Mouse (Mus musculus): ENCODE data around the gene Mapt. TPM values are rescaled to one million over a fixed set of nuclear protein-coding genes. Genes with fewer than 3 reads are reported as not detected.

Gene Mapt
- polyA plus RNA-seq, 1 experiment: 8.0 TPM

DNA sequence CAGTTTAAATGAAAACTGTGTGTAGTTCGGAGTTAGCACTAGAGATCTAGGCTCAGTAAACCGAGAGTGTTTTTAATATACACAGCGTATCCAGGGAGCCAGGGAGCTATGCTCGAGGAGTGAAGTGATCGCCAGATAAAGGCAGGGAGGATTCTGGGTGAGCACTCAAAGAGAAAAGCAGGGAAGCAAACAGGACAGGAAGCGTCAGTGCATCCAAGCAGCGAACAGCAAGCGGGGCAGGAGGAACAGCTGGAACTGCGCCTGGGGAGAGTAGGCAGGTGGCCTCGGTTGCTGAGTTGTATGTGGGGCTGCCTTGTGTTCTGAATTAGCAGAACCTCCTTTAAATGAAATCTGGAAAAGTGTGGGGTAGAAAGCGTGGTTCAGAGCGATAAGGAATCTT lies 71.4 kb downstream of the Mapt start:
- no peaks in the 10 kb centered on the region for H3K79me2 ChIP-seq (ENCODE audit: control insufficient read depth, insufficient read depth)
- no peak overlapping the region for H3K4me3 ChIP-seq
- TF ChIP-seq MYOG (IDR thresholded peaks at IDR 0.05; ENCODE audit: control insufficient read depth in 1 of 3, insufficient read depth in 1 of 3, insufficient read length in 2 of 3, low read depth in 2 of 3): peak in 1 of 3 experiments; percentile 37
- no peak for TF ChIP-seq POLR2AphosphoS2 (IDR thresholded peaks at IDR 0.05; ENCODE audit: insufficient read length, low read depth)
- TF ChIP-seq MYOD1 (IDR thresholded peaks at IDR 0.05; ENCODE audit: control insufficient read depth in 1 of 3, insufficient read length in 2 of 3, low read depth in 2 of 3): peak in 1 of 3 experiments; percentile 6
- no peaks in the 10 kb centered on the region for H3K27me3 ChIP-seq (ENCODE audit: control insufficient read depth, insufficient read depth, insufficient read length)
- no peaks in the 10 kb centered on the region for H3K36me3 ChIP-seq (ENCODE audit: control insufficient read depth, insufficient read depth)
- H3K4me2 ChIP-seq (ENCODE audit: low read depth): no peak overlapping the region
- no peak overlapping the region for H3ac ChIP-seq (ENCODE audit: control insufficient read depth, insufficient read length)

DNA sequence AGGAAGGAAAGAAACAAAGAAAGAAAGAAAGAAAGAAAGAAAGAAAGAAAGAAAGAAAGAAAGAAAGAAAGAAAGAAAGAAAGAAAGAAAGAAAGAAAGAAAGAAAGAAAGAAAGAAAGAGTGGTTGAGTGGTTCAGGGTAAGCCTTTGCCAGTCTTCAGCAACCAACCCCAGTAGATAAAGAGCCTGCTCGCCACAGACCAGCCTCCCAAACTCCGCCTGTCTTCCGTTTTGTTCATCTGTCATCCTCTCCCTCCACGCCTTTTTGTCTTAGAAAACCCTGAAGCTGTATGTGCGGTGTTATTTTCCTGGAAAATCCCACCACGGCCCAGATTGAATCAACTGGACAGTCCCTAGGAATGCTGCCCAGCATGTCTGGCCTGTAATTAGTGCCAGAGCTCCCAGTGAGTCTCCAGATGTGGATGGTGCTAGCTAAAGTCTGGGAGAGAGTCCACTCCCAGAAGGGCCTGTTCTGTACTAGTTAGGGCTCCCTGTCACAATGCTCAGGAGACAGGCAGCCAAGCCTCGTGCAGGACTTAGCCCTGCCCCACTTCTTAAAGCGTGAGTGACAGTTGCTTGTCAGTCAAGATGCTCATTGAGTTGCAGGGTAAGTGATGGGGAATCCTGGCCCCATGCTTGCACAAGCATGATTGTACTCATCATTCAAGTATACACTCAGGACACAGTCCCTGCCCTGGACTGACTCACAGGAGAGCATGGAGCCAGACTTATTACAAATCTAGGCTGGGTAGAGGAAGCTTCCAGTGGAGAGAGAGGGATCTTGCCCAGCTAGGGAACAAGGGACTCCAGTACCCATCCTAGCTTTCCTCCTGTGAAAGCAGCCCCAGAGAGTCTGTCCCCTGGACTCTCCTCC lies 72.1 kb downstream of the Mapt start:
- Histone ChIP-seq H3K4me3 (no peak overlapping the region), H3K4me2 (ENCODE audit: low read depth) (no peak overlapping the region), H3K27me3 (ENCODE audit: control insufficient read depth, insufficient read depth, insufficient read length) (no peaks in the 10 kb centered on the region), H3K79me2 (ENCODE audit: control insufficient read depth, insufficient read depth) (no peaks in the 10 kb centered on the region), H3K36me3 (ENCODE audit: control insufficient read depth, insufficient read depth) (no peaks in the 10 kb centered on the region), H3ac (ENCODE audit: control insufficient read depth, insufficient read length) (no peak overlapping the region)
- TF ChIP-seq TCF12 (IDR thresholded peaks at IDR 0.05; ENCODE audit: insufficient read depth, poor library complexity, severe bottlenecking) (no peak), MYOG (IDR thresholded peaks at IDR 0.05; ENCODE audit: control insufficient read depth in 1 of 3, insufficient read depth in 1 of 3, insufficient read length in 2 of 3, low read depth in 2 of 3) (no peak), POLR2A (IDR thresholded peaks at IDR 0.05; ENCODE audit: insufficient read length, low read depth) (no peak), POLR2AphosphoS2 (IDR thresholded peaks at IDR 0.05; ENCODE audit: insufficient read length, low read depth) (no peak), CEBPB (IDR thresholded peaks at IDR 0.05; ENCODE audit: insufficient read depth, poor library complexity, severe bottlenecking) (no peak), TCF3 (IDR thresholded peaks at IDR 0.05; ENCODE audit: insufficient read length, low read depth) (no peak), USF1 (IDR thresholded peaks at IDR 0.05; ENCODE audit: low read depth) (no peak), MAX (IDR thresholded peaks at IDR 0.05; ENCODE audit: low read depth) (no peak), REST (IDR thresholded peaks at IDR 0.05; ENCODE audit: insufficient read depth, insufficient read length) (no peak)

DNA sequence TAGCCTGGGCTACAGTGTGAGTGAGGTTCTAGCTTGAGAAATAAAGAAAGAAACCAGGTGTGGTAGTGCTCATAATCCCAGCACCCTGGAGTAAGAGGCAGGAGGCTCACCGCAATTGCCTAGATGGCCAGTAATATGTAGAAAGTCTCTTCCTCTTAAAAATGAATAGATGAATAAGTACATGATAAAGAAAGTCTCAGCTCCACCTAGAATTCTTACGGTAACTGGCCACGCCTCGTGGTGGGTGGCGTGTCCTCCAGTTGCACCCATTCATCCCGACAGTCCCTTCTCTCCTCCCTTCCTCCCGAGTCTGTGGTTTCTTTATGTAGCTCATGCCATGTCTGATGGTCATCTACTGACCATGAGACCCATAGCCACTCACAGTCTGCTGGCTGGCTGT lies 74.5 kb downstream of the Mapt start:
- Histone ChIP-seq H3K27me3 (ENCODE audit: control insufficient read depth, insufficient read depth, insufficient read length) (no peaks in the 10 kb centered on the region), H3K4me3 (no peak overlapping the region), H3K4me2 (ENCODE audit: low read depth) (no peak overlapping the region), H3K36me3 (ENCODE audit: control insufficient read depth, insufficient read depth) (no peaks in the 10 kb centered on the region), H3K79me2 (ENCODE audit: control insufficient read depth, insufficient read depth) (no peaks in the 10 kb centered on the region), H3ac (ENCODE audit: control insufficient read depth, insufficient read length) (no peak overlapping the region)
- no peak for TF ChIP-seq CEBPB (IDR thresholded peaks at IDR 0.05; ENCODE audit: insufficient read depth, poor library complexity, severe bottlenecking)
- TF ChIP-seq REST (IDR thresholded peaks at IDR 0.05; ENCODE audit: insufficient read depth, insufficient read length): no peak
- no peak for TF ChIP-seq E2F4 (IDR thresholded peaks at IDR 0.05; ENCODE audit: insufficient read depth)
- TF ChIP-seq POLR2A (IDR thresholded peaks at IDR 0.05; ENCODE audit: insufficient read length, low read depth): no peak
- TF ChIP-seq MAX (IDR thresholded peaks at IDR 0.05; ENCODE audit: low read depth): no peak
- no peak for TF ChIP-seq SRF (IDR thresholded peaks at IDR 0.05; ENCODE audit: control insufficient read depth, insufficient read length, low read depth)
- no peak for TF ChIP-seq MYOD1 (IDR thresholded peaks at IDR 0.05; ENCODE audit: control insufficient read depth in 1 of 3, insufficient read length in 2 of 3, low read depth in 2 of 3)
- no peak for TF ChIP-seq MYOG (IDR thresholded peaks at IDR 0.05; ENCODE audit: control insufficient read depth in 1 of 3, insufficient read depth in 1 of 3, insufficient read length in 2 of 3, low read depth in 2 of 3)
- no peak for TF ChIP-seq USF1 (IDR thresholded peaks at IDR 0.05; ENCODE audit: low read depth)
- no peak for TF ChIP-seq POLR2AphosphoS2 (IDR thresholded peaks at IDR 0.05; ENCODE audit: insufficient read length, low read depth)
- no peak for TF ChIP-seq TCF12 (IDR thresholded peaks at IDR 0.05; ENCODE audit: insufficient read depth, poor library complexity, severe bottlenecking)
- no peak for TF ChIP-seq TCF3 (IDR thresholded peaks at IDR 0.05; ENCODE audit: insufficient read length, low read depth)

DNA sequence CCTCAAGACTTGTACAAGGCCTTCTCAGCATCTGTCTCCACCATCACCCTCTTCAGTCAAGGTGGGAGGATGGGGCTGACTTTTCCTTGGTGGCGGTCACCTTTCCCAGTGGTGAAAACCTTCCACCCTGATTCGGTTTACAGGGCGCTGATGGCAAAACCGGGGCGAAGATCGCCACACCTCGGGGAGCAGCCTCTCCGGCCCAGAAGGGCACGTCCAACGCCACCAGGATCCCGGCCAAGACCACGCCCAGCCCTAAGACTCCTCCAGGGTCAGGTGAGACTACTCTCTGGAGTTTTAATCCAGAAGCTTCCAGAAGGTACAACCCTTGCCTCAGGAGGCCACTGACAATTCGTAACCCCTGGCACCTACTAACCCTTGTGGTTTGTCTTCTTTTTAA lies 75.3 kb downstream of the Mapt start:
- no peak overlapping the region for H3ac ChIP-seq (ENCODE audit: control insufficient read depth, insufficient read length)
- no peak overlapping the region for H3K4me2 ChIP-seq (ENCODE audit: low read depth)
- TF ChIP-seq TCF12 (IDR thresholded peaks at IDR 0.05; ENCODE audit: insufficient read depth, poor library complexity, severe bottlenecking) (no peak), MAX (IDR thresholded peaks at IDR 0.05; ENCODE audit: low read depth) (no peak), MYOG (IDR thresholded peaks at IDR 0.05; ENCODE audit: control insufficient read depth in 1 of 3, insufficient read depth in 1 of 3, insufficient read length in 2 of 3, low read depth in 2 of 3) (no peak), USF1 (IDR thresholded peaks at IDR 0.05; ENCODE audit: low read depth) (no peak), E2F4 (IDR thresholded peaks at IDR 0.05; ENCODE audit: insufficient read depth) (no peak), MYOD1 (IDR thresholded peaks at IDR 0.05; ENCODE audit: control insufficient read depth in 1 of 3, insufficient read length in 2 of 3, low read depth in 2 of 3) (no peak), SRF (IDR thresholded peaks at IDR 0.05; ENCODE audit: control insufficient read depth, insufficient read length, low read depth) (no peak), POLR2A (IDR thresholded peaks at IDR 0.05; ENCODE audit: insufficient read length, low read depth) (no peak), CEBPB (IDR thresholded peaks at IDR 0.05; ENCODE audit: insufficient read depth, poor library complexity, severe bottlenecking) (no peak), TCF3 (IDR thresholded peaks at IDR 0.05; ENCODE audit: insufficient read length, low read depth) (no peak), REST (IDR thresholded peaks at IDR 0.05; ENCODE audit: insufficient read depth, insufficient read length) (no peak), POLR2AphosphoS2 (IDR thresholded peaks at IDR 0.05; ENCODE audit: insufficient read length, low read depth) (no peak)
- no peaks in the 10 kb centered on the region for H3K79me2 ChIP-seq (ENCODE audit: control insufficient read depth, insufficient read depth)
- no peaks in the 10 kb centered on the region for H3K27me3 ChIP-seq (ENCODE audit: control insufficient read depth, insufficient read depth, insufficient read length)
- no peak overlapping the region for H3K4me3 ChIP-seq
- no peaks in the 10 kb centered on the region for H3K36me3 ChIP-seq (ENCODE audit: control insufficient read depth, insufficient read depth)
